Mouse (Mus musculus): ENCODE results near the gene B020004J07Rik.
"Not testable (repeated sequence)": the region's sequence is repeated elsewhere in the genome, so short reads cannot be mapped to it uniquely, and the experiment has no call there.

Gene B020004J07Rik

GRCm38 (mm10) chr4:101843923-101844322 lies at the start of gene B020004J07Rik:
Gene B020004J07Rik, minus strand, starts transcription at chr4:101844023.
- H3K36me3 ChIP-seq (ENCODE audit: insufficient read depth, low read length); H3K4me1 ChIP-seq (replicated peaks; ENCODE audit: low read depth, low read length); H3K4me3 ChIP-seq (replicated peaks; ENCODE audit: low read length); H3K27me3 ChIP-seq (ENCODE audit: insufficient read depth, low read length): not testable (repeated sequence)
- H3K9me3 ChIP-seq (ENCODE audit: low read length) = peaks cover 23% of the 10 kb centered on the region

- TF ChIP-seq POU5F1 (IDR thresholded peaks at IDR 0.05; ENCODE audit: borderline replicate concordance, low read length) = peak; percentile 29; the same call in 1 of the 2 replicates
- TF ChIP-seq NANOG (IDR thresholded peaks at IDR 0.05; ENCODE audit: borderline replicate concordance, low read length) = peak; percentile 57; the same call in 1 of the 2 replicates
- TF ChIP-seq CTCF (conservative IDR thresholded peaks at IDR 0.05; ENCODE audit: low read length) = no peak
- peaks cover 6% of the 10 kb centered on the region; the same call in 1 of the 2 replicates for H3K36me3 ChIP-seq (ENCODE audit: insufficient read depth, low read length)
- H3K9me3 ChIP-seq (ENCODE audit: low read length) = peaks cover 70% of the 10 kb centered on the region
- H3K4me3 ChIP-seq (replicated peaks; ENCODE audit: low read length) = no peak overlapping the region
- no peaks in the 10 kb centered on the region for H3K27me3 ChIP-seq (ENCODE audit: insufficient read depth, low read length)
- peaks cover 29% of the 10 kb centered on the region for H3K4me1 ChIP-seq (replicated peaks; ENCODE audit: low read depth, low read length)
Observed at GRCm38 (mm10) chr4:101889377-101889776, 45.6 kb upstream of the B020004J07Rik start.

DNA sequence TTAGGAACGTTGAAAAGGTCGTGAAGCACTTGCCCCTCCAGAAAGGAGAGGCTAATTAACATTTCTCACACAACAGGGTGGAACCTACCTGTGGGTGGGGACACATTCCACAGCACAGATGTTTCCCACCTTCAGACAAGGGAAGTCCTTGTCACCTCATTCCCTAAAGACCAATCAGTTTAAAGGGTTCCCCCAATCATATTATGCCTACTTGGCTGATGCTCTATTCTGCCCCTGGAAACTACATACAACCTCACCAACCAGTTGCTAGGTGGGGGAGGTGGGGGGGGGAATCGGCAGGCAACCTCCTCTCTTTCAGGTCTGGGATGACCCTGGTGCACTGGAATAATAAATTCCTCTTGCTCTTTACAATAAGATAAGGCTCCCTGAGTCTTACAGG lies 39.8 kb upstream of the B020004J07Rik start:
- Histone ChIP-seq H3K27me3 (ENCODE audit: insufficient read depth, low read length) (no peaks in the 10 kb centered on the region), H3K9me3 (ENCODE audit: low read length) (peaks cover 48% of the 10 kb centered on the region), H3K36me3 (ENCODE audit: insufficient read depth, low read length) (peaks cover 3% of the 10 kb centered on the region; the same call in 1 of the 2 replicates), H3K4me3 (replicated peaks; ENCODE audit: low read length) (no peak overlapping the region), H3K4me1 (replicated peaks; ENCODE audit: low read depth, low read length) (peaks cover 22% of the 10 kb centered on the region; the same call in 1 of the 2 replicates)
- TF ChIP-seq CTCF (conservative IDR thresholded peaks at IDR 0.05; ENCODE audit: low read length) (no peak), POU5F1 (IDR thresholded peaks at IDR 0.05; ENCODE audit: borderline replicate concordance, low read length) (no peak), NANOG (IDR thresholded peaks at IDR 0.05; ENCODE audit: borderline replicate concordance, low read length) (no peak)

GRCm38 (mm10) chr4:101875687-101876086 lies 31.9 kb upstream of the B020004J07Rik start:
- peaks cover 29% of the 10 kb centered on the region for H3K4me1 ChIP-seq (replicated peaks; ENCODE audit: low read depth, low read length)
- not testable (repeated sequence) for H3K36me3 ChIP-seq (ENCODE audit: insufficient read depth, low read length); H3K4me3 ChIP-seq (replicated peaks; ENCODE audit: low read length); H3K27me3 ChIP-seq (ENCODE audit: insufficient read depth, low read length); H3K9me3 ChIP-seq (ENCODE audit: low read length)

GRCm38 (mm10) chr4:101872031-101872430 lies 28.2 kb upstream of the B020004J07Rik start:
- H3K27me3 ChIP-seq (ENCODE audit: insufficient read depth, low read length); H3K9me3 ChIP-seq (ENCODE audit: low read length); H3K36me3 ChIP-seq (ENCODE audit: insufficient read depth, low read length); H3K4me3 ChIP-seq (replicated peaks; ENCODE audit: low read length): not testable (repeated sequence)
- peaks cover 24% of the 10 kb centered on the region for H3K4me1 ChIP-seq (replicated peaks; ENCODE audit: low read depth, low read length)

DNA sequence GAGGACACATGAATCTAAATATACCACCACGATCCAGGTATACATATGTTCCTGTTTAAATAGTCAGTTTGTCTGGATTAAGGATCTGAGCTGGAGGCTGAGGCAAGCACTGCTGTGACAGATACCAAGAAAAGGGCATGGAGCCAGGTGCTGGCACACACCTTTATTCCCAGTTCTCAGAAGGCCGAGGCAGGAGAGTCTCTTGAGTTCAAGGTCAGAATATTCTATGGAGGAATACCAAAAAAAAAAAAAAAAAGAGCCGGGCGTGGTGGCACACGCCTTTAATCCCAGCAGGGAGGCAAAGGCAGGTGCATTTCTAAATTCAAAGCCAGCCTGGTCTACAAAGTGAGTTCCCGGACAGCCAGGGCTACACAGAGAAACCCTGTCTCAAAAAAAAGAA lies 18.5 kb upstream of the B020004J07Rik start:
- Histone ChIP-seq H3K36me3 (ENCODE audit: insufficient read depth, low read length) (no peaks in the 10 kb centered on the region), H3K9me3 (ENCODE audit: low read length) (no peaks in the 10 kb centered on the region), H3K27me3 (ENCODE audit: insufficient read depth, low read length) (no peaks in the 10 kb centered on the region), H3K4me3 (replicated peaks; ENCODE audit: low read length) (no peak overlapping the region), H3K4me1 (replicated peaks; ENCODE audit: low read depth, low read length) (peaks cover 19% of the 10 kb centered on the region)
- no peak for TF ChIP-seq CTCF (conservative IDR thresholded peaks at IDR 0.05; ENCODE audit: low read length)
- TF ChIP-seq NANOG (IDR thresholded peaks at IDR 0.05; ENCODE audit: borderline replicate concordance, low read length) = no peak
- TF ChIP-seq POU5F1 (IDR thresholded peaks at IDR 0.05; ENCODE audit: borderline replicate concordance, low read length) = no peak

DNA sequence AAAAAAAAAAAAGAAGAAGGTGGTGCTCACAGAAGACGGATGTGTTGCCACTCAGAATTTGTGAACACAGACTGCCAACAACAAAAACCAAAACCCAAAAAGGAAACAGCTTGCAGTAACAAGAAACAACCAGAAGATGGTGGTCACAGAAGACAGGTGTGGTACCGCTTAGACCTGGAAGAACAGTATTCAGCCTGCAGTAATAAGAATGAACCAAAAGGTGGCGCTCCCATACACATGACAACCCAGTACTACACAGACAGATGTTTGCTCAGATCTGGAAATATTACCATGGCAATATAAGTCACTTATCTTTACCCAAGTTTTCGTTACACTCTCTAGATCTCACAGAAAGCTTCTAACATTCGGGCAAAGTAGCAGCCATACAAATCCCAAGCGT lies 17.1 kb upstream of the B020004J07Rik start:
- peaks cover 19% of the 10 kb centered on the region for H3K4me1 ChIP-seq (replicated peaks; ENCODE audit: low read depth, low read length)
- no peak for TF ChIP-seq POU5F1 (IDR thresholded peaks at IDR 0.05; ENCODE audit: borderline replicate concordance, low read length)
- TF ChIP-seq CTCF (conservative IDR thresholded peaks at IDR 0.05; ENCODE audit: low read length) = peak; percentile 87

GRCm38 (mm10) chr4:101850908-101851307 lies 7.1 kb upstream of the B020004J07Rik start:
- Histone ChIP-seq H3K36me3 (ENCODE audit: insufficient read depth, low read length) (no peaks in the 10 kb centered on the region), H3K27me3 (ENCODE audit: insufficient read depth, low read length) (no peaks in the 10 kb centered on the region), H3K9me3 (ENCODE audit: low read length) (peaks cover 46% of the 10 kb centered on the region), H3K4me3 (replicated peaks; ENCODE audit: low read length) (no peak overlapping the region), H3K4me1 (replicated peaks; ENCODE audit: low read depth, low read length) (no peaks in the 10 kb centered on the region)
- peak; percentile 53 for TF ChIP-seq CTCF (conservative IDR thresholded peaks at IDR 0.05; ENCODE audit: low read length)
- no peak for TF ChIP-seq POU5F1 (IDR thresholded peaks at IDR 0.05; ENCODE audit: borderline replicate concordance, low read length)
- no peak for TF ChIP-seq NANOG (IDR thresholded peaks at IDR 0.05; ENCODE audit: borderline replicate concordance, low read length)

More for the DNA sequence above, 17.1 kb upstream of the B020004J07Rik start:
- Histone ChIP-seq H3K4me3 (replicated peaks; ENCODE audit: low read length) (no peak overlapping the region), H3K27me3 (ENCODE audit: insufficient read depth, low read length) (no peaks in the 10 kb centered on the region), H3K9me3 (ENCODE audit: low read length) (no peaks in the 10 kb centered on the region), H3K36me3 (ENCODE audit: insufficient read depth, low read length) (no peaks in the 10 kb centered on the region)

All from E14TG2a.4 (cell line).